In the genomic region with DNA sequence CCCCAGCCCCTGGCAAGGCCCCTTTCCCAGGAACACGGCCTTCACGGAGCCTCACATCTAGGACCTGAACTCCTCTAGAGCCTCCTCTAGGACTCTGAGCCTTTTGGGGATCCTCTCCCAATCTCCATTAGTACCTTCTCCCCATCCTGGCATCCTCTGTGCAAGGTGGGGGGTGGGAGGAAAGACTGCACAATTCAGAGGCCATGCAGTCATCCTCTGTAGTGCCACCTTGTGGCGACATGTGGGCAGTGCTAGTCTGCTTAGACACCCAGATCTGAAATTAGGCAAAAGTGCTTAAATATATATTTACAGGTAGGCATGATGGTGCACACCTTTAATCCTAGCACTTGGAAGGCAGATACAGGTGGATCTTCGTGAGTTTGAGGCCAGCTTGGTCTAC, we compare ENCODE assay signal across 10 mouse cellular contexts. TPM values are rescaled to one million over a fixed set of nuclear protein-coding genes. Genes with fewer than 3 reads are reported as not detected.
DNase-seq lines count a peak whose midpoint lies in the region; ATAC-seq and TF ChIP-seq lines count a peak whose summit lies in the region.
"Had no signal": no experiment of that assay in that cellular context is flagged by ENCODE, and none has a peak within 500 bp of the region (broad histone marks: within the 10 kb centered on the region; RNA-seq: fewer than 3 reads in every experiment).

No protein-coding gene starts in this region.

- H3K4me3 ChIP-seq in midbrain, embryonic 10.5 days = no peak overlapping the region
- H3K4me3 ChIP-seq in midbrain, embryonic 16.5 days (ENCODE audit: low read depth, low read length) = no peak overlapping the region
- no peak overlapping the region for H3K4me3 ChIP-seq in cerebellum, adult 2 months (replicated peaks; ENCODE audit: insufficient read depth, low read depth, low read length)
- H3K4me3 ChIP-seq in limb, embryonic 10.5 days = no peak overlapping the region
- H3K4me3 ChIP-seq: heart, embryonic 15.5 days; myocyte had no signal

- peak; percentile 87 for TF ChIP-seq CTCF in cerebellum, adult 2 months (IDR thresholded peaks at IDR 0.05; ENCODE audit: borderline replicate concordance, insufficient read depth, low read depth, low read length)

- H3K36me3 ChIP-seq in midbrain, embryonic 10.5 days = no peaks in the 10 kb centered on the region
- no peaks in the 10 kb centered on the region for H3K36me3 ChIP-seq in midbrain, embryonic 16.5 days (ENCODE audit: control insufficient read depth, insufficient read depth, low read length)
- H3K36me3 ChIP-seq in limb, embryonic 10.5 days = no peaks in the 10 kb centered on the region
- H3K36me3 ChIP-seq: heart, embryonic 15.5 days had no signal

- no peak overlapping the region for H3K9ac ChIP-seq in midbrain, embryonic 16.5 days (ENCODE audit: low read depth, low read length)
- H3K9ac ChIP-seq: heart, embryonic 15.5 days had no signal

- no peak for ATAC-seq in midbrain, embryonic 16.5 days

- DNase-seq in midbrain, embryonic 10.5 days (ENCODE audit: low spot score) = peak; percentile 53
- peak; percentile 57 for DNase-seq in R1 (ENCODE audit: low read depth, low spot score)
- DNase-seq in cerebellum, adult 2 months = peak; percentile 64 to 74
- peak; percentile 18 to 39 for DNase-seq in heart, postnatal 36 days
- DNase-seq in limb, embryonic 10.5 days (ENCODE audit: low spot score) = peak; percentile 58
- peak; percentile 72 for DNase-seq in retina, postnatal 1 day
- DNase-seq in yolk sac, embryonic 10.5 days (ENCODE audit: low spot score) = no peak

- H3K27ac ChIP-seq in midbrain, embryonic 10.5 days (replicated peaks) = no peak overlapping the region
- H3K27ac ChIP-seq in midbrain, embryonic 16.5 days (ENCODE audit: low read length) = no peak overlapping the region
- no peak overlapping the region for H3K27ac ChIP-seq in cerebellum, adult 2 months (ENCODE audit: insufficient read depth, low read length)
- no peak overlapping the region for H3K27ac ChIP-seq in limb, embryonic 10.5 days
- H3K27ac ChIP-seq: heart, embryonic 15.5 days had no signal

- peaks cover 35% of the 10 kb centered on the region for H3K27me3 ChIP-seq in midbrain, embryonic 10.5 days (ENCODE audit: low read depth, poor library complexity, severe bottlenecking)
- H3K27me3 ChIP-seq in midbrain, embryonic 16.5 days (ENCODE audit: control insufficient read depth, insufficient read depth, low read depth, low read length) = no peaks in the 10 kb centered on the region
- H3K27me3 ChIP-seq in cerebellum, adult 2 months (ENCODE audit: control insufficient read depth, insufficient read depth, low read length) = no peaks in the 10 kb centered on the region
- H3K27me3 ChIP-seq in limb, embryonic 10.5 days (ENCODE audit: low read depth, poor library complexity, severe bottlenecking) = peaks cover 42% of the 10 kb centered on the region

- no peak for TF ChIP-seq POLR2A in cerebellum, adult 2 months (IDR thresholded peaks at IDR 0.05; ENCODE audit: borderline replicate concordance, insufficient read depth, low read length)

- WGBS in midbrain, embryonic 10.5 days = 46% methylated on average over 4 of the region's 4 CpGs
- 47% methylated on average over 4 of the region's 4 CpGs for WGBS in midbrain, embryonic 16.5 days
- WGBS in cerebellum, adult 2 months = 43% methylated on average over 4 of the region's 4 CpGs
- 48% methylated on average over 4 of the region's 4 CpGs for WGBS in limb, embryonic 10.5 days

- no peak overlapping the region for H3K4me2 ChIP-seq in midbrain, embryonic 16.5 days (ENCODE audit: low read length)
- H3K4me2 ChIP-seq: heart, embryonic 15.5 days had no signal

- no peaks in the 10 kb centered on the region for H3K9me3 ChIP-seq in midbrain, embryonic 10.5 days (replicated peaks)
- no peaks in the 10 kb centered on the region for H3K9me3 ChIP-seq in midbrain, embryonic 16.5 days (replicated peaks; ENCODE audit: control insufficient read depth, low read length, poor library complexity, severe bottlenecking)
- H3K9me3 ChIP-seq in limb, embryonic 10.5 days (replicated peaks) = no peaks in the 10 kb centered on the region
- H3K9me3 ChIP-seq: heart, embryonic 15.5 days had no signal

- peaks cover 42% of the 10 kb centered on the region for H3K4me1 ChIP-seq in midbrain, embryonic 10.5 days
- H3K4me1 ChIP-seq in midbrain, embryonic 16.5 days (ENCODE audit: control insufficient read depth, insufficient read depth, low read length) = peaks cover 15% of the 10 kb centered on the region
- H3K4me1 ChIP-seq in cerebellum, adult 2 months (ENCODE audit: control insufficient read depth, insufficient read depth, low read length) = peaks cover 31% of the 10 kb centered on the region
- peaks cover 11% of the 10 kb centered on the region; the same call in 1 of the 2 replicates for H3K4me1 ChIP-seq in limb, embryonic 10.5 days

- intact Hi-C loops in heart, postnatal 36 days (cut with DNase I) = no loop called here

RNA-seq across cellular contexts. Expression of gene Bhlhe23, which starts 15.0 kb away (rescaled TPM):
- 10.8 and 12.0 TPM in 2 replicates for polyA plus RNA-seq in midbrain, embryonic 10.5 days (2016; fragmentation: Nextera tagmentation; extraction: Ambion mirVana)
- 10.1 and 10.4 TPM in 2 replicates for polyA plus RNA-seq in midbrain, embryonic 16.5 days (2015; fragmentation: Nextera tagmentation; extraction: Ambion mirVana)
- polyA plus RNA-seq in cerebellum, adult 2 months (2012; rRNA removed) = 0.06 TPM in 1 of 2 replicates, not detected in the other
- total RNA-seq in heart, postnatal 36 days (2021) = not detected
- polyA plus RNA-seq in limb, embryonic 10.5 days (2016; fragmentation: Nextera tagmentation; extraction: Ambion mirVana) = not detected in 2 replicates
- polyA plus RNA-seq: heart, embryonic 15.5 days; myocyte had no signal

Comparison
In these comparisons a context has a peak if more than half of its experiments do, and no peak if none do; other contexts are left out.
1. RNA of gene Bhlhe23, which starts 15.0 kb away (polyA plus RNA-seq): 10.8 to 12.0 TPM in midbrain, embryonic 10.5 days and 10.1 to 10.4 TPM in midbrain, embryonic 16.5 days; 0.06 TPM in cerebellum, adult 2 months and not detected in limb, embryonic 10.5 days; every median in the first group is over 10 times any median in the second.